Mouse (Mus musculus) midbrain, embryonic 14.5 days (tissue): ENCODE data around the gene Evi2. TPM values are rescaled to one million over a fixed set of nuclear protein-coding genes. Genes with fewer than 3 reads are reported as not detected.
A peak's percentile ranks its signal among the peaks of the same experiment; 100 is the strongest.

Source experiments
- ATAC-seq: fragments of 200-750 bp; cut with Nextera tagmentation; 2 replicates; pipeline ENCODE4 v1.8.0; 2017; ENCODE audit warnings: moderate number of reproducible peaks, moderate library complexity; ENCODE audit not compliant: low FRiP score, low TSS enrichment
- DNase-seq: peaks from one replicate; pipeline ENCODE4 v3.0.0-alpha.2; 2015
- H3K27ac ChIP-seq: fragments of 300-500 bp; sonication (generic); replicated peaks from 2 replicates; pipeline ENCODE4 v1.5.1; 2014; ENCODE audit warnings: mild to moderate bottlenecking, low read depth, low read length, moderate library complexity
- H3K27me3 ChIP-seq: fragments of 300-500 bp; sonication (generic); 2 replicates; pipeline ENCODE4 v1.6.1; 2014; ENCODE audit warnings: low read length, control low read depth, mixed read lengths; ENCODE audit not compliant: control insufficient read depth, insufficient read depth
- H3K36me3 ChIP-seq: fragments of 300-500 bp; sonication (generic); 2 replicates; pipeline ENCODE4 v1.6.1; 2014; ENCODE audit warnings: low read length, control low read depth; ENCODE audit not compliant: control insufficient read depth, insufficient read depth
- H3K4me1 ChIP-seq: fragments of 300-500 bp; sonication (generic); 2 replicates; pipeline ENCODE4 v1.6.1; 2014; ENCODE audit warnings: mild to moderate bottlenecking, antibody characterized with exemption, low read length, control low read depth; ENCODE audit not compliant: control insufficient read depth, insufficient read depth
- H3K4me2 ChIP-seq: fragments of 300-500 bp; sonication (generic); 2 replicates; pipeline ENCODE4 v1.6.1; 2014; ENCODE audit warnings: mild to moderate bottlenecking, low read length, moderate library complexity
- H3K4me3 ChIP-seq: fragments of 300-500 bp; sonication (generic); replicated peaks from 2 replicates; pipeline ENCODE4 v1.5.1; 2014; ENCODE audit warnings: low read depth, low read length
- H3K9ac ChIP-seq: fragments of 300-500 bp; sonication (generic); replicated peaks from 2 replicates; pipeline ENCODE4 v1.6.1; 2014; ENCODE audit warnings: mild to moderate bottlenecking, low read length, moderate library complexity
- H3K9me3 ChIP-seq: fragments of 300-500 bp; sonication (generic); 2 replicates; pipeline ENCODE4 v1.6.1; 2016; ENCODE audit warnings: low read length, control low read depth, mixed read lengths; ENCODE audit not compliant: control insufficient read depth
- WGBS: fragments of 180-500 bp; shearing (Covaris S2); extraction: QIAGEN DNeasy Blood & Tissue Kit; methylation state at CpG from one replicate; pipeline ENCODE4 v1.1.7; 2014; 5-methylcytosine and 5-hydroxymethylcytosine counted together
- polyA plus RNA-seq: library from polyadenylated mRNA; unstranded; fragments of >200 nt; fragmentation: Nextera tagmentation; extraction: Ambion mirVana; gene quantifications from 2 replicates; pipeline ENCODE4 v1.2.1, GENCODE M21; 2014

Gene Evi2
- polyA plus RNA-seq, 1 experiment from 2014 or later, result 1.1 TPM

DNA sequence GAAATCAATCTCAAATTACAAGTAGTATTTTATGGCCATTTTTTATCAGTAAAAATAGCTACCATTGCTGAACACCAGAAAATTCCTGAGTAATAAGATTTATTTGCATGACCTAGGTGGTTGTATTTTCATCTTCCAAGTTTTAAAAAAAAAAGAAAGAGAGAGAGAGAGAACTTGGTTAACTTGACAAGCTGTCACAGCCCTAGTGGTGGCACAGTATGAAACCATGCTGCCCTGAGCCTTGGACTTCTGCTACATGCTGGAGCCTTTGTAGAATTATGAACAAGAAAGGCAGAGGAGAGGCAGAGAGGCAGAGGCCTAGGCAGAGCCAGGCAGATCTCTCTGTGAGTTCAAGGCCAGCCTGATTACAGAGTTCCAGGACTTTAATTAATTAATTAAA lies 8.5 kb downstream of the Evi2 start:
- Histone ChIP-seq H3K4me2 (no peak overlapping the region), H3K36me3 (no peaks in the 10 kb centered on the region), H3K27me3 (no peaks in the 10 kb centered on the region), H3K9me3 (no peaks in the 10 kb centered on the region), H3K4me3 (no peak overlapping the region), H3K4me1 (no peaks in the 10 kb centered on the region), H3K27ac (no peak overlapping the region), H3K9ac (no peak overlapping the region)
- DNase-seq, result no peak
- no peak for ATAC-seq

DNA sequence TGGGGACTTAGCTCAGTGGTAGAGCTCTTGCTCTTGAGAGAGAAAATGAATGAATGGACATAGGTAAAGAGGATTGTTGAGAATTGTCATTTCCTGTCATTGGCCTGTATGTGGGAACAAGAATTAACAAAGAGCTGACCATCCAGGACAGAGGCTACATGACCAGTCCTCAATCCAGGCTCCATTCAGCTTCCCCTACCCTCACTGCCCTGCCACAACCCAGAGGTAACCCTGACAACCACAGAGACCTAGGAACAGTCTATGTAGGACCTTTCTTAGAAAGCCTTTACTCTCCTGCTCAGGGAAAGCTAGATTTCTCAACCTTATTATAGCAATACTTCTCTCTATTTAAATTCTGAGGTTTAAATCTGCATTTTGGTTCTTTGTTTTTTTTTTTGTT lies 9.6 kb downstream of the Evi2 start:
- H3K27me3 ChIP-seq, result no peaks in the 10 kb centered on the region
- no peak overlapping the region for H3K4me2 ChIP-seq
- no peak overlapping the region for H3K9ac ChIP-seq
- ATAC-seq (no peak), DNase-seq (no peak)
- H3K4me1 ChIP-seq, result no peaks in the 10 kb centered on the region
- H3K36me3 ChIP-seq, result no peaks in the 10 kb centered on the region
- H3K9me3 ChIP-seq, result no peaks in the 10 kb centered on the region
- no peak overlapping the region for H3K27ac ChIP-seq
- no peak overlapping the region for H3K4me3 ChIP-seq

DNA sequence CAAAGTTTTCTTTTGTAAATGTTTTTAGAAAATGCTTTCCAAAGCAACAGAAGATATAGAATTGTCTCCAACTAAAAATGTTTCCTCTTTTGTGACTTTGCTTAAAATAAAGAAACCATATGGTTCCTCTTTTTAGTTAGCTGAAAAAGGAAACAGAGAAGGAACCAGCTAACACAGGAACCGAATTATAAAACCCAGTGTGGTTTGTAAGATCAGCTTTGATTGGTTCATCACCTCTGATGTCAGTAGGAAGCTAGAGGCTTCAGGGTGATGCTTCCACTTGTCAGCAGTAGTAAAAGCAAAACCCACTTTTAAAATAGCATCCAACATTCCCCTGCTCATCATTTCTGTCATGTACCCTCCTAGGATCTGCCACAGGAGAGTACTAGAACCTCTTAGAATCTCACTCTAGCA lies 10.5 kb downstream of the Evi2 start:
- no peaks in the 10 kb centered on the region for H3K4me1 ChIP-seq
- H3K9me3 ChIP-seq, result no peaks in the 10 kb centered on the region
- H3K27me3 ChIP-seq, result no peaks in the 10 kb centered on the region
- H3K36me3 ChIP-seq, result no peaks in the 10 kb centered on the region
- no peak for ATAC-seq
- DNase-seq, result no peak
- no peak overlapping the region for H3K4me2 ChIP-seq
- H3K4me3 ChIP-seq, result no peak overlapping the region
- no peak overlapping the region for H3K27ac ChIP-seq
- WGBS, result 76% methylated on average over 1 of the region's 1 CpGs
- no peak overlapping the region for H3K9ac ChIP-seq

DNA sequence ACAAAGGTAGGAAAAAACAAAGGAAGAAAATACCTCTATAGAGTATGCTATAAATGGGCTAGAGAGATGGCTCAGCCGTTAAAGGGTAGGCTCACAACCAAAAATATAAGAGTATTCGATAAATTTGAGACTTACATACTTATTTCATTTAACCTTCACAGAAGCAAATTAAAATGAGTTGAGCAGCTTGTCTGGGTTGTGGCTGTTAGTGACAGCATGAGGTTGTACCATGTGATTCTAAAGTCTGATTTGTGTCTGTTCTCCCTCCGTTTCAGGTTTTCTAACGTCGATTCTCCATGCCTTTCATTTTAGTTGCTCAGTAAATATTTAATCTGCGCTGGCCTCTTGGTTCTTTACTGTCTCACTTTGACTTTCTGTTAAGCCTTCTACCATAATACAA lies 11.1 kb downstream of the Evi2 start:
- H3K36me3 ChIP-seq, result no peaks in the 10 kb centered on the region
- H3K27ac ChIP-seq, result no peak overlapping the region
- WGBS, result 91% methylated on average over 6 of the region's 6 CpGs
- ATAC-seq, result no peak
- H3K27me3 ChIP-seq, result no peaks in the 10 kb centered on the region
- no peaks in the 10 kb centered on the region for H3K9me3 ChIP-seq
- no peaks in the 10 kb centered on the region for H3K4me1 ChIP-seq
- DNase-seq, result no peak
- no peak overlapping the region for H3K4me3 ChIP-seq
- no peak overlapping the region for H3K9ac ChIP-seq
- H3K4me2 ChIP-seq, result no peak overlapping the region

- H3K27me3 ChIP-seq, result no peaks in the 10 kb centered on the region
- H3K9ac ChIP-seq, result no peak overlapping the region
- 99% methylated on average over 2 of the region's 2 CpGs for WGBS
- ATAC-seq (no peak), DNase-seq (no peak)
- H3K4me2 ChIP-seq, result no peak overlapping the region
- H3K36me3 ChIP-seq, result no peaks in the 10 kb centered on the region
- H3K27ac ChIP-seq, result no peak overlapping the region
- H3K9me3 ChIP-seq, result no peaks in the 10 kb centered on the region
- H3K4me3 ChIP-seq, result no peak overlapping the region
- H3K4me1 ChIP-seq, result no peaks in the 10 kb centered on the region
Observed at GRCm38 (mm10) chr11:79515798-79516197, 14.6 kb downstream of the Evi2 start.

DNA sequence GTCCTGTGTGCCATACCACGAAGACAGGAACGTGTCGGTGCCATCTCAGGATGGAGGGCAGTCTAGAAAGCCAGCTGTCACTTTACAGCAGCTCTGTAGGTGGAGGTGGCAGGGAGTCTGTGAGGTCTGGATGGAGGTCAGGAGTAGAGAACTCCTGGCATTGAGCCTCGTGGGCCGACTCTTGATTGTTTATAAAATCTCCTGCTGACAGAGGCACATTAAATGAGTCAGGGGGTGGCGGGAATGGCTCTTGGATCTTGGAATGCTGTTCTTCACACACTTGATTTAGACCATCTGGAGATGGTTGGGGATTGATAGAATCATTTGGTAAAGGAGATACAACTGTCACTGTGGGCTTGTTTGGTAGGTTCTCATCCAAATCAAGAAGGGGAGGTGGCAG lies 15.1 kb downstream of the Evi2 start:
- no peaks in the 10 kb centered on the region for H3K27me3 ChIP-seq
- H3K9ac ChIP-seq, result no peak overlapping the region
- H3K4me1 ChIP-seq, result no peaks in the 10 kb centered on the region
- H3K4me2 ChIP-seq, result no peak overlapping the region
- H3K9me3 ChIP-seq, result no peaks in the 10 kb centered on the region
- ATAC-seq, result no peak
- H3K36me3 ChIP-seq, result no peaks in the 10 kb centered on the region
- 88% methylated on average over 6 of the region's 6 CpGs for WGBS
- DNase-seq, result no peak
- H3K27ac ChIP-seq, result no peak overlapping the region
- H3K4me3 ChIP-seq, result no peak overlapping the region

GRCm38 (mm10) chr11:79511970-79512369 lies 18.4 kb downstream of the Evi2 start:
- DNase-seq (no peak), ATAC-seq (no peak)
- Histone ChIP-seq H3K9me3 (no peaks in the 10 kb centered on the region), H3K4me1 (no peaks in the 10 kb centered on the region), H3K4me2 (no peak overlapping the region), H3K9ac (no peak overlapping the region), H3K27me3 (no peaks in the 10 kb centered on the region), H3K36me3 (no peaks in the 10 kb centered on the region), H3K27ac (no peak overlapping the region), H3K4me3 (no peak overlapping the region)
- WGBS, result 94% methylated on average over 3 of the region's 3 CpGs

- Histone ChIP-seq H3K4me2 (no peak overlapping the region), H3K9me3 (no peaks in the 10 kb centered on the region), H3K27me3 (no peaks in the 10 kb centered on the region), H3K36me3 (no peaks in the 10 kb centered on the region), H3K4me1 (peaks cover 5% of the 10 kb centered on the region; the same call in 1 of the 2 replicates), H3K9ac (no peak overlapping the region), H3K27ac (no peak overlapping the region), H3K4me3 (no peak overlapping the region)
- DNase-seq, result no peak
- no peak for ATAC-seq
- WGBS, result 76% methylated on average over 7 of the region's 7 CpGs
Observed at GRCm38 (mm10) chr11:79504506-79504905, 25.9 kb downstream of the Evi2 start.

DNA sequence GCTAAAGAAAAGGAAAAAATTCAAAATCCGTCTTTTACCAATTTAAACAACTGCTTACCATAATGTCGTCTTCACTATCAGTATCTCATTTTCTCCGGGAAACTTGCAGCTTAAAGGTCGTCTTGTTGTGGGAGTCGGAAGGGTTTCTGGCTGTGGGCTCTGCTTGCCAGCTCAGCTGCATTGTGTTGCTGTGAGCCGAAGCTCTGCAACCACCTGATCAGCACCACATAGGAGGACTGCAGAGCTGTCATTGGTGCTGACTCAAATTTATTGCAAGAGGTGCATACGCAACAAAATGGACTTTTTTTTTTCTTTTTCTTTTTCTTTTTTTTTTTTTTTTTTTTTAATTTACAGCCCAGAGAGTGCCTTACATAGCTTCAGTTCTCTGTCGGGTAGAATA lies 26.5 kb downstream of the Evi2 start, which contains the start of gene Omg:
Omg (minus strand) TSS at position 240 of the 400 bp plus-strand sequence.
- Histone ChIP-seq H3K27ac (no peak within 1 kb of the TSS), H3K4me1 (peaks cover 5% of the 10 kb centered on the region; the same call in 1 of the 2 replicates), H3K9ac (no peak within 1 kb of the TSS), H3K36me3 (no peaks in the 10 kb centered on the region), H3K9me3 (no peaks in the 10 kb centered on the region), H3K27me3 (no peaks in the 10 kb centered on the region), H3K4me2 (peak within 1 kb of the TSS; percentile 39), H3K4me3 (0 out of 2 replicates have a peak within 1 kb of the TSS, but pooled peaks have one; percentile 7)
- peak; percentile 71 for DNase-seq
- WGBS, result 18% methylated on average over 8 of the region's 8 CpGs
- no peak; the same call in 1 of the 2 replicates for ATAC-seq
